Mouse (Mus musculus) thymus, postnatal 4 days (tissue): ENCODE data around the gene Traf1.
A peak's percentile ranks its signal among the peaks of the same experiment; 100 is the strongest.

Experiments
- DNase-seq: peaks from one replicate; pipeline ENCODE4 v3.0.0; 2021

The Traf1 gene

GRCm38 (mm10) chr2:34897820-34898219, 63.8 kb downstream of the Traf1 start:
- DNase-seq: peak; percentile 56

- no peak for DNase-seq
Observed at GRCm38 (mm10) chr2:34896821-34897460, 64.6 kb downstream of the Traf1 start.

- no peak for DNase-seq
Observed at GRCm38 (mm10) chr2:34895503-34896113, 66.0 kb downstream of the Traf1 start.

- no peak for DNase-seq
Observed at GRCm38 (mm10) chr2:34893950-34894349, 67.6 kb downstream of the Traf1 start.
